Mouse (Mus musculus) cerebellum, postnatal 10 days (tissue): ENCODE data around the gene Elf1.
A peak's percentile ranks its signal among the peaks of the same experiment; 100 is the strongest.

Experiments
- DNase-seq, 2 experiments: peaks; one replicate each; pipeline ENCODE4 v3.0.0; 2021; ENCODE audit warnings: mixed read lengths in 2 of 2

Gene Elf1

GRCm38 (mm10) chr14:79490246-79490645 lies 9.3 kb downstream of the Elf1 start:
- no peak for DNase-seq

DNA sequence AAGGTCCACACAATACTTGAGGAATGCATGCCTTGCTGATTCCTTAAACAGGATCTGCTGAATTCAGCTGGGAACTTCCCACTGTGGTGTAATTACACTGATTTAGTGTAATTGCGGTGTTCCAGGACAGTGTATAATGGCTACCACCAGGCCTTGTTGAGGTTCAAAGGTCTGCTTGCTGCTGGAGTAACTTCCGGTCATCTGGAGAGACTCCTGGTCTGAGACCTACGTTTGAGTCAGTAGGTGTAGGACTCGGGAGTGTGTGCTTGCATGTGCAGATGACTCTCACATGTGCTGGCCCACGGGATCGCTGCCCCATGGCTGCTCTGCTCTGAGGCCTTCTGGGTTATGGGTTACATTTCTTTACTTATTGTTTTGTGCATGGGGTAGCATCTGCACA lies 13.4 kb downstream of the Elf1 start:
- DNase-seq: no peak

DNA sequence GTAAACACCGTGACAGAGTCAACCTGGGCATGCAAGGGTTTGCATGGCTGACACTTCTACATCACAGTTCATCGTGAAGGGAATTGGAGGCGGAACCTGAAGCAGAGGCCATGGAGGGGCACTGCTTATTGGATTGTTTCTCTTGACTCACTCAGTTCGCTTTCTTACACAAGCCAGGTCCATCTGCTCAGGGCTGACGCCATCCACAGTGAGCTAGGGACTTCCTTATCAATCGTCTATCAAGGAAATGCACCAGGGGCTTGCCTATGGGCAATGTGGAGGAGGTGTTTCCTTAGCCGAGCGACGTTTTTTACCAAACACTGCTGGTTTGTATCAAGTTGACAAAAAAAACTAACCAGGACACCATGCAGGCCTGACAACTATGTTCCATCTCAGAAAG lies 18.3 kb downstream of the Elf1 start:
- no peak for DNase-seq

GRCm38 (mm10) chr14:79500756-79501155 lies 19.8 kb downstream of the Elf1 start:
- DNase-seq: no peak

DNA sequence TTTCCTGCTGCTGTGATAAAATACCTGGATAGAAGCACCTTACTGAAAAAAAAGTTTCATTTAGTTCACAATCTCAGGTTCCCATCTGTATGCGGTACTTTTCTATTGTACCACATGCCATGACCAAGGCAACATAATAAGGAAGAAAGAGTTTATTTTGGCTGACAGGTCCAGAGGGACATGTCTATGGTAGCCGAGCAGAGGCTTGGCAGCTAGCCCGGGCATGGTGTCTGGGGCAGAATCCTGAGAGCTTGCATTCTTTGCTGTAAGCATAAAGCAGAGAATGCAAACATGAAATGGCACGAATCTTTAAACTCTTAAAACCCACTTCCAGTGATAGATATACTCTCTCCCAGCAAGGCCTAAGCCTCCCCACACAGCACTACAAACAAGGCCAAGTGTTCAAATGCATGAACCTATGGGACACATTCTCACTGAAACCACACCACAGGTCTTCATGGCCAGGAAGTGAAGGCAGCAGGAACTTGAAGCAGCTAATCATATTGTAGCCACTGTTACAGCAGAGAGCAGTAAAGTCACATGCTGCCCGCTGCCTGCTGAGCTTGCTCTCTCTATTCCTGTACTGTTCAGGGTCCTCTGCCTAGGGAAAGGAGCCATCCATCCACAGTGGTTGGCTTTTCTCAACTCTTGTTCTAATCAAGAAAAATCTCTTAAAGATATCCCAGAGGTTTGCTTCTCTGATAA lies 22.5 kb downstream of the Elf1 start:
- DNase-seq: peak; percentile 38 to 54

GRCm38 (mm10) chr14:79504246-79505006 lies 23.4 kb downstream of the Elf1 start:
- DNase-seq: no peak

DNA sequence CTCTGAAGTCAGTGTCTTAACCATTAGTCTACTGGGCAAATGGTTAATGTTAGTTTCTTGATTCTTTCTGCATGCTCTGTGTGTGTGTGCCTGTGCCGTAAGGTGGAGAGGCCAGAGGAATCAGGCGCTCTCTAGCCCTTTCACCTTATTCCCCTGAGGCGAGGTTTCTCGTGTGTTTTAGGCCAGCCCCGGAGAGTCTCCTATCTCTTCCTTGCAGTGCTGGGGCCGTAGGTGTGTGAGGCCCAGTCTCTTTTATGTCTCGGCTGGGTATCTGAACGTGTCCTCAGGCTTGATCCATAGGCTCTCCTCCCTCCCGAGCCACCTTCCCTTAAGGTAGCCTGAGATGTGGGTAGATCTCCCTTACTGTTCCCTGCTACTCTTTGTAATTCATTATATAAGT lies 25.2 kb downstream of the Elf1 start:
- no peak for DNase-seq

GRCm38 (mm10) chr14:79507846-79508245 lies 26.9 kb downstream of the Elf1 start:
- no peak for DNase-seq

GRCm38 (mm10) chr14:79508662-79509305 lies 27.8 kb downstream of the Elf1 start:
- no peak for DNase-seq

GRCm38 (mm10) chr14:79511521-79511920 lies 30.5 kb downstream of the Elf1 start:
- no peak for DNase-seq

DNA sequence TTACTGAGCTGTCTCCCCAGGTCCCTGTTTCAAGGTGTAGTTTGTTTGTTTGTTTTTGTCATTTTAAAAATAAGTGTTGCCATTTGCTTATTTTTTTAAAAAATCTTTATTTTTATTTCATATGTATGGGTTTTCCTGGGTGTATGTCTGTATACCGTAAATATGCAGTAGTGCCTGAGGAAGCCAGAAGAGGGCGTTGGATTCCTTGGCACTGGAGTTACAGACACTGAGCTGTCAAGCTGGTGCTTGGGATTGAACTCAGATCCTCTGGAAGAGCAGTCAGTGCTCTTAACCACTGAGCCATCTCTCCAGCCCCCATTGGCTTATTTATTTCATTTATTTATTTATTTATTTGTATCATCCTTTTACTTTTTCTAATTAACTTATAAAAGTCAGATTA lies 33.0 kb downstream of the Elf1 start:
- DNase-seq: no peak

DNA sequence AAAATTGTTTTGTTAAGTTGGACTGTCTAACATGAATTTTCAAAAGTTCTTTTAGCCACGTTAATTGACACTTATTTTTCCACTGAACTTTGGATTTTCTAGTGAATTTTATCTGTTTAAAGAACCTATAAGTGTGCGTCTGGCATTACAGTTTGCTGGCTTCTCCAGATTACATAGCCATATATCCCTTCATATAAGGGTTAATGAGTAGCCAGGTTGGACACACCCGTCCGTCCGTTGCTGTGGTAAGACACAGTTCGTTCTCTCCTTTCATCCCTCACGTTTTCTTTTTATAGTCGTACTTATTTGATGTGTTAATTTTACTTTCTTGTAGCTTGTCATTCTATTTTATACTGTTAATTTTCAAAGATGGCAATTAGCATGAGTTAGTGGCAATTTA lies 34.1 kb downstream of the Elf1 start:
- no peak for DNase-seq

- DNase-seq: no peak
These were observed 34.7 kb downstream of the Elf1 start for GRCm38 (mm10) chr14:79515511-79516242.

DNA sequence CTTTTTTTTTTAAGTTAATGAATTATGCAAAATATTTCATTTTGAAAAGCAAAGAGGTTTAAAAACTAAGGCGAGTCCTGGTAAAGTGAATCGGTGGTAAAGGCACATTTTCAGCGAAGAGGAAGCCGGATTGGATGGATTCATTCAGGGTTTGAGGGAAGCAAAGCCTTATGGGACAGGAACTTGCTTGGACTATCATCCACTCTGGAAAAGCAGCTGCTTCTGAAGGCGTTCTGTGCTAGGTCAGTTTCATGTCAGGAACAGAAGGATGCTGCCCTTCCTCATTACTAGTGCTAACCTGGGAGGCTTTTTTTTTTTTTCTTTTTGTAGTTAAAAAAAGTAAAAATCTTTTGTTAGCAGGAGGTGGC lies 35.2 kb downstream of the Elf1 start:
- DNase-seq: no peak

DNA sequence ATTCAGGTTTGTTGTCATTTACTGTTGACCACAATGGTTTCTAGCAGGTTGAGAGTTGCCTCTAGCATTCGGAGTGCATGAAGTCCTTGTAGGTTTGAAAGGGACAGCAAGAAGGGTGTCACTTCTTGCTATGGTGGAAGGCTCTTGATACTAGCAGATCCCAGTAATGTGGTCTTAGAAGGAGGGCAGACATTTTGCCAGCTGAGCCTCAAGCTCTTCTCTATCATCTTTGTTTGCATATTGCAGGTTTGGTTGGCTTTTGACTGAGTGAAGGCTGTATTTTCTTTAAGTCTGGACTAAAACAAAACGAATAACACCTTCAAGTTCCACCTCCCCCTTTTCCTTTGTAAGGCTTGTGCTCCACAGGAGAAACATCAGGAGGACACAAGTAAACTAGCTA lies 35.8 kb downstream of the Elf1 start:
- DNase-seq: no peak

GRCm38 (mm10) chr14:79517185-79517740 lies 36.3 kb downstream of the Elf1 start:
- DNase-seq: no peak

- no peak for DNase-seq
These were observed 37.1 kb downstream of the Elf1 start for GRCm38 (mm10) chr14:79518123-79518522.

DNA sequence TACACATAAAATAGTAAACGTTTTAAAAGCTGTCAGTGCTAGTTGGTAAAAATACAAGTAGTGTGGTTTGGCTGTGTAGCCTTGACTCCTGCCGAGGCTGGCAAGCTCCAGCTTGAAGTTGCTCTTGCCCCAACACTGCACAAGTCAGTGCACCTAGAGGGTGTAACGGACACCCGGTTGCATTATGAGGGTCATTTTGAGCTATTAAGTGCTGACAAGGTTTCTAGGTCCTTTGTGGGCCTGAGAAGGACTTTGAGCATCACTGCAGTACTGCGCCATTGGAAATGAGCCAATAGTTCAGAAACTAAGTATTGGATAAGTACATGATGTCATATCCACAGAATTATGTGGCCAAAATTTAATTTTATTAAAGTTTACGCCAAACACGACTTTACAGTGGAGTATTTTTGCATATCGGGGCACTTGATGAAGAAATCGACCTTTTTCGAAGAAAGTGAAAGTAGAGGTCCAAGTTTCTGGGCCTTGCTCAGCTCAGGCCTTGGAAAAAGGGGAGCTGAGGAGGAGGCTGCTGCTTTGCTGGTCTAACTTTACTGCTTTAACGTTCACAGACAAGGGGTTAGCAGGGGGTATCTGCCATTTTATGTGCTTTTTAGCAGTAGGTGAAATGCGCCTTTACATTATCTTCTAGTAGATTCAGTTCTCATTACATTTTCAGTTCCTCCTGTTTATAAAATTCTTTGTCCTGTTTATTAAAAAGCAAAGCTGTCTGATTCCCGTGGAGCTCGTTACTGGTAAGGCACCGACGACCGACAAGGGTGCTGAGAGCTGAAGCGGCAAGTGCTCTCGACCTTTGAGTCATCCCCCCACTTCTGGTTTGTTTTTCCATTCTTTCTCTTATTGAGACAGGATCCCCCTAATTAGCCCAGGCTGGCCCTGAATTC lies 38.0 kb downstream of the Elf1 start:
- no peak for DNase-seq

- no peak for DNase-seq
These were observed 38.6 kb downstream of the Elf1 start for GRCm38 (mm10) chr14:79519663-79519975.

DNA sequence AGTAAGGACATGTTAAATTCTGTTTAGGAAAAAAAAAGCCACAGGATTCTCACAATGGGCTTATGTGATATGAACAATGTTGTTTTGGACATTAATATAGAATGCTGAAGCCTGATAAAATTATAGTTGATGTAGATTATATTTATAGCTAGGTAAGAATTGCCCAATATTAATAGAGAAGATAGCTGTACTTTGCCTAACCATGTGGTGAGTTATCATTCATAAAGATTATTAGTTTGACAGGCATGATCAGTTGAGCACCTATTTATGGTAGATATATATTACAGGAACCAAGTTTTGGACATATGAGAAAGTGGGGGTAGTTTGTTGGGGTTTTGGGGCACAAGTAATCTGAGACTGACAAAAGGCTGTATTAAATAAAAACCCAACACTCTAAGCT lies 39.6 kb downstream of the Elf1 start:
- DNase-seq: no peak

DNA sequence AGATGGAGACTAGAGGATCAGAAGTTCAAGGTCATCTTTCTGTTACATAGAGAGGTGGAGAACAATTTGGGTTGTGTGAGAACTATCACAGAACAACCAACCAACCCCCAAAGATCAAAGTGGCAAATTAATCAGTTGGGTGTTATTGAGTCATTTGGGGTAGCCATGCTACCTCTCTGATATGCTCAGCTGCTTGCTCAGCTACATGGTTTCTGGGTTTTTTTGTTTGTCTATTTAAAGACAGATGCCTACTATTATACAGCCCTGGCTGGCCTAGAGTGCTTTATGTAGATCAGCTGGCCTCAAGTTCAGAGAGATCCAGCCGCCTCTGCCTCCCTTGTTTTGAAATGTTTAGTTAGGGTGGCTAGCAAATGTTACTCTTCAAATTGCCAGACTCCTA lies 40.1 kb downstream of the Elf1 start:
- no peak for DNase-seq

- no peak for DNase-seq
These were observed 40.6 kb downstream of the Elf1 start for GRCm38 (mm10) chr14:79521471-79522117.
